8 mouse cellular contexts compared by ENCODE assay signal in the genomic region with DNA sequence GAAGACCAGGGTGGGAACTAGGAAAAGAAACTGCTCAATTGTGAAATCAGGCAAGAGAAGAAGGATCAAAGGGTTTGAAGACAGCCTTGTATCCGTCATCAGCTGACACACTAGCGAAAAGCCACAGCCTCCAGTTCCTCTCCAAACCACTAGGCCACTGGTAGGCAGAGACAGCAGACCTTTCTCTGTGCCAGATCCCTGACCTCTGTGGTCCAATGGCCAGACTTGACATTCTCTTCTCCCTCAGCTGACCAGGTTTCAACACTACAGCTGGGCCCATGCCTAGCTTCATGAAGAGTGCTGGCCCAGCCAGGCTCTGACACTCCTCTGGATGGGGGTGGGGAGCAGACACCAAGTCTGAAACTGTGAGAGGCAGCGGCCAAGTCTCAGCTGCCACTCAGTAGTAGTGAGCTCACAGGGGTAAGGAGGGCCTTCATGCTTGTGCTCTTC. TPM values are rescaled to one million over a fixed set of nuclear protein-coding genes. Genes with fewer than 3 reads are reported as not detected.
DNase-seq lines count a peak whose midpoint lies in the region; ATAC-seq lines count a peak whose summit lies in the region.

No protein-coding gene starts in this region.

- peak; percentile 51 for DNase-seq in left cerebral cortex, adult 11 months (ENCODE audit: low spot score)
- no peak for DNase-seq in left cerebral cortex, postnatal 36 days (ENCODE audit: low spot score in 2 of 2)
- DNase-seq in ZHBTc4 (ENCODE audit: low read depth, low spot score): peak; percentile 46
- DNase-seq in fibroblast of lung, adult 2 months (ENCODE audit: low read depth): peak; percentile 95
- DNase-seq in heart, postnatal 36 days: peak; percentile 64 to 67
- peak; percentile 76 to 89 for DNase-seq in lung, postnatal 4 days
- DNase-seq in c-Kit-positive CD71-positive TER-119-positive erythroid progenitor cells, embryonic 14.5 days (ENCODE audit: low spot score): no peak

- ATAC-seq in erythroid progenitor cell, adult 5-6 weeks (replicated peaks; ENCODE audit: low FRiP score, poor library complexity, severe bottlenecking): no peak

- intact Hi-C loops in left cerebral cortex, postnatal 36 days (cut with DNase I): no loop called here
- intact Hi-C loops in heart, postnatal 36 days (cut with DNase I): no loop called here

RNA-seq across cellular contexts. Expression of gene Qk, which starts 7.0 kb away (rescaled TPM):
- 100 to 1,000 TPM; 333 to 359 TPM for total RNA-seq in left cerebral cortex, postnatal 36 days (2021)
- total RNA-seq in heart, postnatal 36 days (2021): 100 to 1,000 TPM; 419 to 431 TPM
- total RNA-seq in erythroid progenitor cell, adult 5-6 weeks (2015; ENCODE audit: low replicate concordance): 154 and 211 TPM in 2 replicates
- total RNA-seq in erythroid progenitor cell, adult 5-6 weeks (2017; ENCODE audit: low replicate concordance): 86.4 and 91.0 TPM in 2 replicates

Comparison
In these comparisons a context has a peak if more than half of its experiments do, and no peak if none do; other contexts are left out.
1. DNase-seq: peak in left cerebral cortex, adult 11 months (single experiment), ZHBTc4 (single experiment), fibroblast of lung, adult 2 months (single experiment), heart, postnatal 36 days (2 of 2) and lung, postnatal 4 days (2 of 2); none in left cerebral cortex, postnatal 36 days (0 of 2) and c-Kit-positive CD71-positive TER-119-positive erythroid progenitor cells, embryonic 14.5 days (single experiment).